Mouse (Mus musculus): ENCODE results near the gene Ndufa8. TPM values are rescaled to one million over a fixed set of nuclear protein-coding genes. Genes with fewer than 3 reads are reported as not detected.

The Ndufa8 gene
- polyA plus RNA-seq (2014; fragmentation: Nextera tagmentation; extraction: Ambion mirVana) = 324 and 335 TPM in 2 replicates

DNA sequence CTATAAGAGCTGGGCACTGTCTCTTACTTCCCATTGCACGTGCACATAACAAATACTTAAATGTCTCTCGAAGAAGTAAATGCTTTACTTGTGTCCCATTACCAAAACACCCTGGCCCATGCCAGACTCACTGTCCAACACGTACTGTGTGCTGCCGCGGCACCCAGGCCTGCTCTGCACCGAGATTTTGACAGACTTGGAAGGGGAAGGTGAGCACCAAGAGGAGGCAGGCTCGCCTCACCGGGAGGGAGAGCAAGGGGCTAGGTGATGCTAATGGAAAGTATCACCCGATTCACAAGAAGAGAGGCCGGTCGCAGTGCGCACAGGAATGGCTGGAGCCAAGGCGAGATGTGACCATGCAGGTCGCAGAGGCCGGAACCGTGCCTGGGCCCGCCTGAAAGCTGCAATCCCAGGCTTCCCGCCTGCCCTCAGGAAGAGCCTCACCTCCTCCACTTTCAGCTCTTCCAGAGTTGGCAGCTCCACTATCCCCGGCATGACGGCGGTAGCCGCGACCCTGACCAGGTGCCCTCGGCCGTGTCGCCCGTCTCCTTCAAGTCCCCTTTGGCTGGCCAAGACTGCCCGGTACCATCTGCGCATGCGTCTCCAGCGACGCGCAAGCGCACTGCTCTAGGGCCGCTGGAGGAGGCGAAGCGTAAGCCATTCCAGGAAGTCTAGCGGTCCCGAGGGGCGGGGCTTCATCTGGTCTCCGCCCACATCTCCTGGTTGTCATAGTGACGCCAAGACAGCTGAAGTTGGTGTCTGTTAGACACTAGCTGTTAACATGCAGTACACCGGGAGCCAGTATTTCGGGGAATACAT lies at the start of gene Ndufa8, which contains the start of gene Morn5:
Gene Ndufa8 (minus strand): TSS at position 659 of the 819 bp plus-strand sequence.
Gene Morn5 (plus strand): TSS at position 711 of the 819 bp plus-strand sequence.
- no peaks in the 10 kb centered on the region for H3K9me3 ChIP-seq (ENCODE audit: control insufficient read depth, low read length)
- H3K27ac ChIP-seq = peak within 1 kb of the TSS; percentile 72
- 1% methylated on average over 44 of the region's 44 CpGs for WGBS
- peak; percentile 99 for DNase-seq (ENCODE audit: low spot score)
- peaks cover 7% of the 10 kb centered on the region; the same call in 1 of the 2 replicates for H3K36me3 ChIP-seq (replicated peaks; ENCODE audit: control insufficient read depth, insufficient read depth)
- H3K4me1 ChIP-seq (replicated peaks; ENCODE audit: control insufficient read depth, insufficient read depth, low read length) = peaks cover 6% of the 10 kb centered on the region
- H3K27me3 ChIP-seq (ENCODE audit: control insufficient read depth, insufficient read depth, low read length) = no peaks in the 10 kb centered on the region
- peak within 1 kb of the TSS; percentile 78 for H3K4me3 ChIP-seq (replicated peaks; ENCODE audit: low read length)
- ATAC-seq (ENCODE audit: low FRiP score) = peak; percentile 97
- H3K4me2 ChIP-seq (replicated peaks) = peak within 1 kb of the TSS; percentile 81
- peak within 1 kb of the TSS; percentile 90 for H3K9ac ChIP-seq

- peaks cover 16% of the 10 kb centered on the region for H3K4me1 ChIP-seq (replicated peaks; ENCODE audit: control insufficient read depth, insufficient read depth, low read length)
- H3K9ac ChIP-seq = no peak overlapping the region
- no peaks in the 10 kb centered on the region for H3K36me3 ChIP-seq (replicated peaks; ENCODE audit: control insufficient read depth, insufficient read depth)
- H3K27me3 ChIP-seq (ENCODE audit: control insufficient read depth, insufficient read depth, low read length) = peaks cover 100% of the 10 kb centered on the region
- no peaks in the 10 kb centered on the region for H3K9me3 ChIP-seq (ENCODE audit: control insufficient read depth, low read length)
- H3K4me2 ChIP-seq (replicated peaks) = no peak overlapping the region
- no peak overlapping the region for H3K27ac ChIP-seq
- ATAC-seq (ENCODE audit: low FRiP score) = no peak
- WGBS = 2% methylated on average over 5 of the region's 5 CpGs
- DNase-seq (ENCODE audit: low spot score) = no peak
- H3K4me3 ChIP-seq (replicated peaks; ENCODE audit: low read length) = no peak overlapping the region
Observed at GRCm38 (mm10) chr2:36098021-36098420, 48.8 kb upstream of the Ndufa8 start.

- Histone ChIP-seq H3K36me3 (replicated peaks; ENCODE audit: control insufficient read depth, insufficient read depth) (no peaks in the 10 kb centered on the region), H3K9ac (no peak overlapping the region), H3K4me2 (replicated peaks) (no peak overlapping the region), H3K4me1 (replicated peaks; ENCODE audit: control insufficient read depth, insufficient read depth, low read length) (peaks cover 9% of the 10 kb centered on the region; the same call in 1 of the 2 replicates), H3K4me3 (replicated peaks; ENCODE audit: low read length) (no peak overlapping the region), H3K27ac (no peak overlapping the region), H3K27me3 (ENCODE audit: control insufficient read depth, insufficient read depth, low read length) (peaks cover 100% of the 10 kb centered on the region), H3K9me3 (ENCODE audit: control insufficient read depth, low read length) (no peaks in the 10 kb centered on the region)
- ATAC-seq (ENCODE audit: low FRiP score) (no peak), DNase-seq (ENCODE audit: low spot score) (no peak)
- WGBS = 3% methylated on average over 18 of the region's 18 CpGs
Observed at GRCm38 (mm10) chr2:36097129-36097815, 48.1 kb upstream of the Ndufa8 start.

GRCm38 (mm10) chr2:36093914-36094475 lies 44.8 kb upstream of the Ndufa8 start:
- Histone ChIP-seq H3K4me1 (replicated peaks; ENCODE audit: control insufficient read depth, insufficient read depth, low read length) (peaks cover 14% of the 10 kb centered on the region), H3K9ac (no peak overlapping the region), H3K27ac (no peak overlapping the region), H3K4me3 (replicated peaks; ENCODE audit: low read length) (no peak overlapping the region), H3K4me2 (replicated peaks) (no peak overlapping the region), H3K36me3 (replicated peaks; ENCODE audit: control insufficient read depth, insufficient read depth) (no peaks in the 10 kb centered on the region), H3K9me3 (ENCODE audit: control insufficient read depth, low read length) (no peaks in the 10 kb centered on the region), H3K27me3 (ENCODE audit: control insufficient read depth, insufficient read depth, low read length) (peaks cover 100% of the 10 kb centered on the region)
- ATAC-seq (ENCODE audit: low FRiP score) = no peak
- 7% methylated on average over 31 of the region's 31 CpGs for WGBS
- DNase-seq (ENCODE audit: low spot score) = no peak

GRCm38 (mm10) chr2:36093301-36093700 lies 44.1 kb upstream of the Ndufa8 start:
- Histone ChIP-seq H3K4me3 (replicated peaks; ENCODE audit: low read length) (no peak overlapping the region), H3K4me2 (replicated peaks) (no peak overlapping the region), H3K36me3 (replicated peaks; ENCODE audit: control insufficient read depth, insufficient read depth) (no peaks in the 10 kb centered on the region), H3K9ac (no peak overlapping the region), H3K4me1 (replicated peaks; ENCODE audit: control insufficient read depth, insufficient read depth, low read length) (peaks cover 14% of the 10 kb centered on the region), H3K27ac (no peak overlapping the region), H3K9me3 (ENCODE audit: control insufficient read depth, low read length) (no peaks in the 10 kb centered on the region), H3K27me3 (ENCODE audit: control insufficient read depth, insufficient read depth, low read length) (peaks cover 100% of the 10 kb centered on the region)
- DNase-seq (ENCODE audit: low spot score) = no peak
- ATAC-seq (ENCODE audit: low FRiP score) = no peak
- WGBS = 17% methylated on average over 7 of the region's 7 CpGs

GRCm38 (mm10) chr2:36092748-36093147 lies 43.5 kb upstream of the Ndufa8 start:
- 1% methylated on average over 4 of the region's 4 CpGs for WGBS
- DNase-seq (ENCODE audit: low spot score) (no peak), ATAC-seq (ENCODE audit: low FRiP score) (no peak)
- Histone ChIP-seq H3K9me3 (ENCODE audit: control insufficient read depth, low read length) (no peaks in the 10 kb centered on the region), H3K27me3 (ENCODE audit: control insufficient read depth, insufficient read depth, low read length) (peaks cover 100% of the 10 kb centered on the region), H3K27ac (no peak overlapping the region), H3K9ac (no peak overlapping the region), H3K36me3 (replicated peaks; ENCODE audit: control insufficient read depth, insufficient read depth) (no peaks in the 10 kb centered on the region), H3K4me3 (replicated peaks; ENCODE audit: low read length) (no peak overlapping the region), H3K4me2 (replicated peaks) (no peak overlapping the region), H3K4me1 (replicated peaks; ENCODE audit: control insufficient read depth, insufficient read depth, low read length) (peaks cover 14% of the 10 kb centered on the region)

- Histone ChIP-seq H3K4me3 (replicated peaks; ENCODE audit: low read length) (peak overlapping the region; percentile 32), H3K9ac (no peak overlapping the region), H3K27ac (no peak overlapping the region), H3K4me1 (replicated peaks; ENCODE audit: control insufficient read depth, insufficient read depth, low read length) (peaks cover 14% of the 10 kb centered on the region), H3K4me2 (replicated peaks) (peak overlapping the region; percentile 57), H3K9me3 (ENCODE audit: control insufficient read depth, low read length) (no peaks in the 10 kb centered on the region), H3K36me3 (replicated peaks; ENCODE audit: control insufficient read depth, insufficient read depth) (no peaks in the 10 kb centered on the region), H3K27me3 (ENCODE audit: control insufficient read depth, insufficient read depth, low read length) (peaks cover 92% of the 10 kb centered on the region)
- ATAC-seq (ENCODE audit: low FRiP score) = peak; percentile 75
- WGBS = 4% methylated on average over 70 of the region's 70 CpGs
- no peak for DNase-seq (ENCODE audit: low spot score)
Observed at GRCm38 (mm10) chr2:36090853-36091741, 41.9 kb upstream of the Ndufa8 start.

GRCm38 (mm10) chr2:36089190-36089589 lies 40.0 kb upstream of the Ndufa8 start:
- Histone ChIP-seq H3K9me3 (ENCODE audit: control insufficient read depth, low read length) (no peaks in the 10 kb centered on the region), H3K36me3 (replicated peaks; ENCODE audit: control insufficient read depth, insufficient read depth) (no peaks in the 10 kb centered on the region), H3K4me2 (replicated peaks) (no peak overlapping the region), H3K4me3 (replicated peaks; ENCODE audit: low read length) (no peak overlapping the region), H3K9ac (no peak overlapping the region), H3K27me3 (ENCODE audit: control insufficient read depth, insufficient read depth, low read length) (peaks cover 73% of the 10 kb centered on the region), H3K27ac (no peak overlapping the region), H3K4me1 (replicated peaks; ENCODE audit: control insufficient read depth, insufficient read depth, low read length) (peaks cover 12% of the 10 kb centered on the region)
- DNase-seq (ENCODE audit: low spot score) = no peak
- ATAC-seq (ENCODE audit: low FRiP score) = no peak
- WGBS = 42% methylated on average over 3 of the region's 3 CpGs

All from hindbrain, embryonic 14.5 days (tissue).